In genomic region chr3:20822226-20822625, GRCm38 (mm10) we compare ENCODE assay signal across 9 mouse cellular contexts.
A peak's percentile ranks its signal among the peaks of the same experiment; 100 is the strongest.
DNase-seq lines count a peak whose midpoint lies in the region; TF ChIP-seq lines count a peak whose summit lies in the region.
"Had no signal": no experiment of that assay in that cellular context is flagged by ENCODE, and none has a peak within 500 bp of the region (broad histone marks: within the 10 kb centered on the region; RNA-seq: fewer than 3 reads in every experiment).

No protein-coding gene starts in this region.

- H3K4me3 ChIP-seq in lung, adult 2 months (replicated peaks; ENCODE audit: extremely low read depth, low read depth, low read length), result no peak overlapping the region
- H3K4me3 ChIP-seq: embryonic facial prominence, embryonic 15.5 days had no signal

- no peak for TF ChIP-seq CTCF in lung, adult 2 months (IDR thresholded peaks at IDR 0.05; ENCODE audit: insufficient read depth, low read length)

- H3K4me1 ChIP-seq in lung, adult 2 months (ENCODE audit: control insufficient read depth, insufficient read depth, low read length), result no peaks in the 10 kb centered on the region
- H3K4me1 ChIP-seq: embryonic facial prominence, embryonic 15.5 days had no signal

- no peak for TF ChIP-seq POLR2A in lung, adult 2 months (IDR thresholded peaks at IDR 0.05; ENCODE audit: borderline replicate concordance, extremely low read depth, low read depth, low read length)

- 23% methylated on average over 1 of the region's 1 CpGs for WGBS in lung, adult 2 months

- peak; percentile 6 for DNase-seq in lung, postnatal 25 days (ENCODE audit: low spot score)
- DNase-seq in lung, adult 2 months, result no peak
- peak; percentile 48 to 63 for DNase-seq in cerebellum, postnatal 10 days
- peak; percentile 12 to 21 for DNase-seq in gastrocnemius, postnatal 36 days
- DNase-seq in right cerebral cortex, postnatal 25 days, result peak; percentile 47
- no peak for DNase-seq in spleen, adult 18-20 months
- DNase-seq in testis, postnatal 14 days (ENCODE audit: low spot score), result no peak
- DNase-seq: lung, adult 18-20 months had no signal

- intact Hi-C loops in gastrocnemius, postnatal 36 days (cut with DNase I), result no loop called here

Comparison
In these comparisons a context has a peak if more than half of its experiments do, and no peak if none do; other contexts are left out.
1. DNase-seq: peak in lung, postnatal 25 days (single experiment), cerebellum, postnatal 10 days (2 of 2), gastrocnemius, postnatal 36 days (2 of 2) and right cerebral cortex, postnatal 25 days (single experiment); none in lung, adult 2 months (single experiment), spleen, adult 18-20 months (0 of 2) and testis, postnatal 14 days (single experiment).